Mouse (Mus musculus) lung, postnatal 14 days (tissue): ENCODE data around the gene Gm8947.
"Not testable (repeated sequence)": the region's sequence is repeated elsewhere in the genome, so short reads cannot be mapped to it uniquely, and the experiment has no call there.

Experiments
- DNase-seq: peaks from one replicate; pipeline ENCODE4 v3.0.0; 2021

Gm8947 gene

DNA sequence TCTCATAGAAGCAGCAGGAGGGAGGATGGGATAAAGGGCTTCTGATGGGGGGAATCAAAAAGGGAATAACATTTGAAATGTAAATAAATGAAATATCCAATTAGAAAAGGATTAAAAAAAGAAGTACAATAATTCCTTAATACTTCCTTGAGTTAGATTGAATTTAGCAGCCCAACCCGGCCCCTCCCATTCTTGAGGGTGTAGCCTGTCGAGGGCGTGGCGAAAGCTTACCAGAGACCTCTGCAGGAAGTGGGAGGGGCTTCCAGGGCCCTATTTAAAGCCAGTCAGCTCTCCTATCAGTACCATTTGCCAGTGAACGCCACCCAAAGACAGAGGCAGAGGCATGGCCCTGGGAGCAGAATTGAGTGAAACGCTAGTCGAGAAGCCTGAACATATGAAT lies at the start of gene Gm8947:
Gene Gm8947, plus strand, starts transcription at position 302 of the 400 bp plus-strand sequence.
- DNase-seq, result not testable (repeated sequence)

DNA sequence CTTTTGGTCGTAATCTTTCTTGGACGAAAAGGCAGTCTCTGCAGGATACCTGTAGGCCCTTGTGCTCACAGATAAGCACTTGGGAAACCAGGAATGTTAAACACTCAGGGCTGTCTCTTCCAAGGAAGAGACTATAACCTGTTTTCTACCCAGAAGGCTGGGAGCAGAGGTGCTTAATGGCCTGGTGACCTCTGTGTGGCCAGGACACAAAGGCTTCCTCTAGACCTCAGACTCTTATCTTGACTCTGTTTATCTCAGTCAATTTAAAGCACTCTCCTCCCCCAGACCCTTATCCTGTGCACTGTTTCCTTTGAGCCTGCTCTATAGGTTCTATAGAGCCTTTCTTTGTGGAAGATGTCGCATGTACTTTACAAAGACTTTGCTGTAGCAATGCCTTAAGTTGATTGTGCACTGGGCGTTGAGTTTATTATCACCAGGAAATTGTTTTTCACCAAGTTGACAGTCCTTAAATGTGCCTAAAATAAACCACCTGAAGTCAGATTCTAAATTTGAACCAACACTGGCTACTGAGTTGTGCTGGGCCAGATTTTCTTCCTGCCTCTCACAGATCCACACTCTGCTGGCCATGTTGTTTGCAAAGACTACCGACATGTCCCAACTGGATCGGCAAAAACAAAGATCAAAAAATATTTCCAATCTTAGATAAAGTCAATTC lies 47.6 kb upstream of the Gm8947 start:
- DNase-seq, result no peak

- no peak for DNase-seq
These were observed 44.4 kb upstream of the Gm8947 start for GRCm38 (mm10) chr1:151147801-151148200.

DNA sequence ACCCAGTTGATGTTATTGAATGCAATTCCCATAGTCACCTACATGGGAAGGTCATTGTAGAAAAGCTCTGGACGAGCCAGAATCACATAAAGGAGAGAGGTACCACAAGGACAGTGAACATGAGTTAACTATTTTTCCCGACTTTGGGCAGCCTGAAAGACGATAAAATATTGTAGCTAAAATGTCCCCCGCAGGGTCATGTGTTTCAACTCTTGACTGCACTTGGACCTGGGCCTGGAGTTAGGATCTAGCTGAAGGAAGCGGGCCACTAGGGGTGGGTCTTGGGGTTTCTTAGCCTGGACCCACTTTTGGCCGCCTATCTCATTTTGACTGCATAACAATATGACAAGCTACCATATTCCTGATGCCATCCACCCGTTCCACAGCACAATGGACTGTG lies 42.0 kb upstream of the Gm8947 start:
- DNase-seq, result no peak

- DNase-seq, result no peak
These were observed 41.1 kb upstream of the Gm8947 start for GRCm38 (mm10) chr1:151151089-151151488.

DNA sequence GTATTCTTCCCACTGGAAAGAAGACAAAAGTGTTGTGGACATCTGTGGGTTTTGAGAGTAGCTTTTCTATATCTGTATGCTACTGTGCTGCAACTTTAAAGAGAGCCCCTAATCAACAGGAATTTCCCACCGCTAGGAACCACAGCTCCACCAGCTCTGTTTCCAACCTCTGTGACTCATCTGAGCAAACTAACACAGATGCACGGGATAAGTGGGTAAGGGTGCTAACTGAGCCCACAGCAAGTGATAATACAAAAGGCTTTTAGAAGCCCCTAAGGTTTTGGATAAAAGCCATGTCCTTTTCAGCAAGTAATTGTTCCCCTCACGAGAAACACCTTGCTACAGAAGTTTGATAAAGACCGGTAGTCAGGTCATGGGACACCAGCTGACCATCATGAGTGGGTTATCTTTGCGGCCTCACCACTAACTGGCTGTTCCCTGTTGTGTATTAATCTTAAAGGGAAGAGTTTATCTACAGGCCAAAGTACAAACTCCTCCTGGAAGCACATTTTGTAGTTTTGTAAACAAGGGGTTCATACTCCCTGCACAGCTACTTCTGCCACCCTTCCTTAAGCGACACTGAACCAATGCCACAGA lies 39.0 kb upstream of the Gm8947 start:
- DNase-seq, result no peak

GRCm38 (mm10) chr1:151154131-151154530 lies 38.0 kb upstream of the Gm8947 start:
- DNase-seq, result not testable (repeated sequence)

GRCm38 (mm10) chr1:151156129-151156528 lies 36.0 kb upstream of the Gm8947 start:
- no peak for DNase-seq

GRCm38 (mm10) chr1:151156777-151157632 lies 35.2 kb upstream of the Gm8947 start:
- no peak for DNase-seq

DNA sequence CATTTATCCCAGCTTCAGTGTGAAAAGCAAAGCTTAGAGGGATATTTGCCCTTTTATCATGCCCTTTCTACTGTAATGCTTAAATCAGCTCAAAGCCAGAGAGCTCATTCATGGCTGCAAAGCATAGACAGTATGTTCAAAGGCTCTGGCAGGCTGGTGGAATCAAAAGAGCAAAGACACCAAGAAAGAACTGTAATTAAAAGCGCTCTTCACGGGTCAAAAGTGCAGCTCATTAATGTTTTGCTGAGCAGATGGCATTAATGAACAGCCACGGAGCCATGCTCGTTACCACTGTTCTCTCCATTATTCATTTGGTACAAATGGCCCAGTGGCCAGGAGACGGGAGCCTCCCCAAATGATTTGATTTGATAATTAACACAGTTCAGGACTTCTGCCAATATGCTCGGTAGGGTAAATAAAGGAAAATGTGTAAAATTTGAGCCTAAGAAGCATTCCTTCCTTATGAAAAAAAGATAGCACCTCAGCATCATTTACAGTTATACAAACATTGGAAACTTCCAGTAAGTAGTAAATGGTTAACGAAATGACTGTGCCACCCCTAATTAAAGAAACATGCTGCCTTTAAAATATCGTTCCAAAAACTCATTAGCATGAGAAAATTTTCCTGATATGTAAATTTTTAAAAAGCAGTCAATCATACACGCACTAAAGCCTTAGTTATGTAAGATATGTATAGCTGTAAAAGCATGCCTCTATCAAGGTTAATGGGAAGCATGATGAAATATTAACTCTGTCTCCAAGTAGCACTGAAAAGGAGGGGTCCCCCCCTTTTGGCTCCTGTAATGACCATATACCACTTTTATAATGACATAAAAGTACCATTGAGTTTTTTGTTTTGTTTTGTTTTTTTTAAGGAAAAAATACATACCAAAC lies 34.0 kb upstream of the Gm8947 start:
- DNase-seq, result no peak

DNA sequence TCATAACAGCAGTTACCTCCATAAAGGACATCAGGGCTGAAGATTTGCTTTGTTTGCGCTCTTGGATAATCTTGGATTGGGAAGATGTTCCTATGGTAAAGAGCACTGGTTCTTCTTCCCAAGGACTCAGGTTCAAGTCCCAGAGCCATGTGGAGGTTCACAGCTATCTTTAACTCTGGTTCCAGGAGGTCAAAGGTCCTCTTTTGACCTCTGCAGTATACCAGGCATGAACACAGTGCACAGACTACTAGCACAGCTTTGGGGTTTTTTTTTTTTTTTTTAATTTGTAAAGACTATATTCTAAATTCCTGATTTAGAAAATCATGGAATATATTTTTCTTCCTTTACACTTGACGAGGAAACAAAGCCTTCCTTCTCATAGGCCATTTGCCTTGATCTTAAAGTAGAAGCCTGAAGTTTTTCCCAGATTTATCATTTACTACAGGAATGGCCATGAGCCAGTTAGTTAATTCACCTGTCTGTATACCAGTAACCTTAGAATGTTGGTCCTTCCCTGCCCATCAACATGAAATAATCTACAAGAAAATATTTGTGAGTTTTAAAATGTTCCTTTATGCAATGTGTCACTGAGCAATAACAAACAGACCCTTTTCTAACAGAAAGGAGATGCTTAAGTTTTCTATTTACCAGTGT lies 33.2 kb upstream of the Gm8947 start:
- DNase-seq, result no peak

DNA sequence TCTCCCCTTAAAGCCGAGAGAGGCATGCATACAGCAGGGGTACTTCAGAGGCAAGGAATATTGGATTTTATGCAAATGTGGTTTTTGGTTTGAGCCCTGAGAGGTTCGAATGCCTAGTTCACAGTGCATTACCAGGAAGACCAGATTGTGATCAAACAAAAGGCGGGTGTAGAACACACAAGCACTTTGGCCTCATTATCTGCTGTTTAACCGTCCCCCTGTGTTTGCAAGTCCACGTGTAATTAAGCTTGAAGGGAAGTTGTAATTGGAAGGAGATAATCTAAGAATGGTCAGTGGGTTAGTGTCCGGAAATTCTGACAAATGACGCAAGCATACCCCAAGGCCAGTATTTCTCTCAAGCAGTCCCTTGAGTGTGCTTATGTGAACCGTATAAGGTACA lies 26.1 kb upstream of the Gm8947 start:
- no peak for DNase-seq

DNA sequence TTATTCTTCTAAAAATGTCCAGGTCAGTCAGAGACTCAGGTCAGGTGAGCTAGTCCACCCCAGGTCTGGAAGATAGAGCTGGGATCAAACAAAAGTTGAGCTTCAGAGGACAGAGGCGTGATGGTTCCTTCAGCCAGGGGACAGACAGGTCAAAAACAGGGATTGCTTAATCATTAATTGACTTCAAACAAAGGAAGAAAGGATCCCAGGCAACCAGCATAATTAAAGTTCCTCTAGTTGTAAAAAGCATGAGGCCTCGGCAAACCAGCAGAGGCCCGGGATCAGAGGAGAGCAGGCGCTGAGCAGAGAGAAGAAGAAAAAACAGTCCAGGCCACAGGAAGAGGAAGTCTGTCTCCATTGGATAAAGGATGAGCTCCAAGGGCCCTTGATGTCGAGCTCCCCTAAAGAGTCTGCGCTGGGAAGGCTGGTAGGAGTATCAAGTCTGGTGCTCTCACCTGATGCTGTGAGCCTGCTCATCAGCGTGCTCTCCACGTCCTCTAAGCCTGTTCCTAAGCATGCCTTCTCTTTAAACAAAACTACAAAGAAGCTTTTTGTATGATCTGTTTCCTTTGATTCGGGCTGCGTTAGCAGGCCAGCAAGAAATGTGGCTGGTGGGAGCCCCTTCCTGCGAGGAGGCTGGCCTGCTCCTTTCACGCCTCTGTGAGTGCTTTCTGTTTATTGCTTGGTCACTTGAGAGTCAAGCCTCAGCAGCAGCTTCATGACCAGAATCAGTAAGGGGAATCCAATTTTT lies 24.7 kb upstream of the Gm8947 start:
- no peak for DNase-seq

DNA sequence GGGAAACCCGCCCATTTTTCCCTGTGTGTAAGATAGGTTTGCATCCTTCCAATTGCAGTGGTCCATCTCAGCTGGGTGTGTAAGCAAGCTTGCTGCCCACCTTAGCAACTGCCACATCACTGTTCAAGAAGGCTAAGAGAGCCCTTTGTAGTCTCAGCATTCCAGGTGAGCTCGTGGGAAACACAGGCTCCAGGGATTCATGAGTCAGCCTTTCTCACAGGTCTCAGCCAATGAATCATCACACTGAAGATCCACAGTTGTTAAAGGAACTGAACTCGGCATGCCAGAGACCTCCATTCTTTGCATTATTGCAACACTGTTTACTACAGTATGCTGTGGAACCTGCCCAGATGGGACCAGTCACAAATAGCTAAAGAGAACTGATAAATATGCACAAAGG lies 23.5 kb upstream of the Gm8947 start:
- DNase-seq, result no peak

DNA sequence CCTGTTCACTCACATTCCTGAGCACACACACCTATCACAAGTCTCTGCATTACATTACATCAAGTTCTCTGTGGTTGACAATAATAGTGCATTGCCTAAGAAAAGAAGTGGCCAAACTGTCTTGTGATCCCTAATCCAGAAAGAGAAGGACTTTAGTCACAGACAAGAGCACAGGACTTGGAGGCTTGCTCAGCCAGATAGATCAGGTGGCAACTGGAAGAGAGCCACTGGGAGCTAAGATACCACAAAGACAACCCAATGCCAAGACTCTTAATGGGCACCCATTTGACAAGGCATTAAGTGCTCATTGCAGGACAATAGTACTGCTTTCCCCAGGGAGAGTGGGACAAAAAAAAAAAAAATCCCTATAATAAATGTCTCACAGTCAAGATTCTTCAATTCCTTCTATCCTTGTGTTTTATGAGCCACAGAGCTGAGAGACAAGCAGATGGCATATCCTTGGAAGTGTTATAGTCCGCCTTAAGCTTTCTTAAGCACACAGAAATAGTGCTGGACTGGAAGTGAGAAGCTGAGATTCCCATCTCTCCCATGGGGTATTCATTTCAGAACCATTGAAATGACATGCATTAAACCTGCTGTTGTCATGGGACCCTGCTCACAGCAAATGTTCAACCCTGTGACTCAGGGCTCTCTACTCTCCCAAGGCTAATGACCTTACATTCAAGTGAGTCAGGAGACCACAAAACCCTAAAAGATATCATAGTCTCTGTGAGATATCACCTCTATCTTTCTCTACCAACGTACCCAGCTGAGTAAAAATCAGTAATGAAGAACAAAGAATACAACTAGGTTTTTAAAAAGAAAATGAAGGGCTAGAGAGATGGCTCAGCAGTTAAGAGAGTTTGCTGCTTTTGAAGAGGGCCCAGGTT lies 20.4 kb upstream of the Gm8947 start:
- no peak for DNase-seq

DNA sequence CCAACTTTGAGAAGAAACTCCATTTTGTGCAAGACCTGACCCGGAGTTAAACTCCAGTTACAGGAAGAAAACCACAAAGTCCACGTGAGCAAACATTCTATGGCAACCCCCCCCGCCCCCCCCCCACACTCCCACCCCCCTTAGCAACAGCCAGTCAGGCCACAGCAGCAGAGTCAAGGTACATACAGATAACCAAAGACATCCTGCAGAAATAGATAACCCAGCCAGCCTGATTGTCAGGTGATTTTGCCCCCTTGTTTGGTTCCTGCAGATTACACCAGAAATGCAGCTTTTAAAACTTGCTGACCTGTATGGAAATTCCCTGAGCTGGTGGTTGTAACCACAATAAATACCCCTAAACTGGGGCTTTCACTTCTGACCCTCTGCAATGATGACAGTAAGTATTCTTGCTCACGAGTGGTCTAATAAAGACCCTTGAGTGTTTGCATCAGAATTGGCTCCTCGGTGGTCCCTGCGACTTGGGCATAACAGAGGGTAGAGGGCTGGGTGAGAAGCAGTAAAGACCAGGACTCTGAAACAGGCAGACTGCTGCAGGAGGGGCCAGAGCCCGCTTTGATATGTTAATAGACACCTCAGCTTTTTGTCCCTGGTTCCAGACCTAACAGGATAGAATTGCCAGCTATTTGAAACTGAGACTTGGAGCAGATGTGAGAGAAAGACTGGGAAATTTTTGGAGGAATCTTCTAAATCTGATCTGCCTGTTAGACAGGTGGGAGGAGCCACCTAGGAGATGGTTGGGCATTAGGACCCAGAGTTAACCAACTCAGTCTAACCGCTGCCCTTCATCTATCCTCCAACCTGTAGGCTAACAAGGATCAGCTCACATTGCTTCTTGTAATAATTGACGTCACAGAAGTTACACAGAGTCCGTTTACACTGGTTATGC lies 14.9 kb upstream of the Gm8947 start:
- DNase-seq, result no peak

DNA sequence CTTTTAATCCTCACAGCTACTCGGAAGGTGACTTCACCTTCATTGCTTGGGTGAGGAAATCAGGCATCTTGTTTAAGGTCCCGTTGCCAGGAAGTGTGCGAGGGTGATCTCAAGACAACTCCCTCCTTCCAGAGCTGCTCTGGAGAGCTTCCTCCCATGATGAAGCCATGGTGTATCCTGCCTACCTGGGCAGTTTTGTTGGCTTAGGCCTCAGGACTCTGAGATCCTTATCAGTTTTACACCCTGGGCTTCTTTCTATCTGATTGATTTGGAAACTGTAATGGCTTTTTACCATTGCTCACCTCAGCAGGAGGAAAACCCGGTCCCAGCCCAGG lies 14.3 kb upstream of the Gm8947 start:
- DNase-seq, result peak; percentile 1

GRCm38 (mm10) chr1:151178505-151179083 lies 13.6 kb upstream of the Gm8947 start:
- DNase-seq, result no peak

- no peak for DNase-seq
These were observed 12.0 kb upstream of the Gm8947 start for GRCm38 (mm10) chr1:151180167-151180566.
